Mouse (Mus musculus): ENCODE measurements around the gene Appl2.

- no peak for TF ChIP-seq CTCF (IDR thresholded peaks at IDR 0.05; ENCODE audit: low read depth, low read length)
- no peak for TF ChIP-seq POLR2A (IDR thresholded peaks at IDR 0.05; ENCODE audit: borderline replicate concordance, low read depth, low read length)
These were observed 41.4 kb downstream of the Appl2 start for GRCm38 (mm10) chr10:83607111-83607510.
